Mouse (Mus musculus) adrenal gland, adult 2 months (tissue): Measurements from ENCODE around the gene Gm3642. TPM values are rescaled to one million over a fixed set of nuclear protein-coding genes. Genes with fewer than 3 reads are reported as not detected.
A peak's percentile ranks its signal among the peaks of the same experiment; 100 is the strongest.
"Not testable (repeated sequence)": the region's sequence is repeated elsewhere in the genome, so short reads cannot be mapped to it uniquely, and the experiment has no call there.

ENCODE experiments used
- DNase-seq: peaks from one replicate; pipeline ENCODE4 v3.0.0; 2021
- long read RNA-seq: library from polyadenylated mRNA; stranded (forward); transcript quantifications from one replicate; pipeline ENCODE4 v2.0.0, GENCODE M21; 2021
- polyA plus RNA-seq: library from polyadenylated mRNA; depleted of rRNA; stranded (reverse); fragments of >200 nt; gene quantifications from 2 replicates; pipeline ENCODE4 v1.2.3, GENCODE M21; 2012; rRNA removed
- total RNA-seq, 2 experiments: library from RNA; stranded (reverse); gene quantifications; 2 replicates each; pipeline ENCODE4 v1.2.3; 2021

Gene Gm3642
- total RNA-seq (not detected), polyA plus RNA-seq (not detected in 2 replicates)
- long read RNA-seq = 0 reads

DNA sequence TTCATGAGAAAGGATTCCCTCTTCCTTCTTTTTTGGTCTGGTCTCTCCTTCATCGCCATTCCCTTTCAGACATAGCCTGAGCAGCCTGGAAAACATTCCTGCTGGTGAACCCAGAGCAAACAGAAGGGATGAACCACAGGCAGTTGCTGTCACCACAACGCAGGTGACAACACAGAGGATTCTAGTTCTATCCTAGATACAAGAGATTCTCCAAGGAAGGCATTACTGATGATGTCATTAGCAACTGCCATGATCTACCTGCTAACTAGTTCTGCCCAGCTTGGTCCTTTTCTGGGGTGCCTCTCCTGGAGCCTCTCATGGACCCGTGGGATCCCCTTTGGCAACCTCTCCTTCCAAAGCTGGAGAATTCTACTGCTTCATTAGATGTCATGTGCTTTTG, at the start of gene Gm3642:
TSS of gene Gm3642 (minus strand) at position 101 of the 400 bp plus-strand sequence.
- DNase-seq = not testable (repeated sequence)

DNA sequence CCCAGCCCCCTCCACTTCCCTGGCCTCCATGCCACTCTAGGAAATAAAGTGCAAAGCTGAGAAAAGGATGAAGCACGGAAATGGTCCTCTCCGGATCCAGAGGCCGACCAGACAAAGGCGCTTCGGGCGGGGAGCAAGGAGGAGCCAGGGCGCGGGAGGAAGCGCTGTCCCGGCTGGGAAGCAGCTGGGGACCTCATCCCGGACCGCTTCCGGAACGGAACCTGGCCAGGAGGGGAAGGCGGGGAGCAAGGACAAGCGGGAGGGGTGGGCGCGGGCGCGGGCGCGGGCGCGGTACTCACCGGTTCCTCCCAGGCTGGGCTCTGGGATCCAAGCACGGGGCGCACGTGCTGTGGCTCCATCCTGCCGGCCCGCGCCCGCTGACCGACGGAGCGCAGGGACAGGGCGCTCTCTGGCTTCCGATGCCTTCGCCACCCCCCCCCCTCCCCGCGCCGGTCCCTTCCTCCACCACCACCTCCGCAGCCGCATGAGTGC, 49.5 kb upstream of the Gm3642 start, which contains the start of gene Gm3667:
TSS of gene Gm3667 (minus strand) at position 442 of the 492 bp plus-strand sequence.
- DNase-seq = peak; percentile 1

GRCm38 (mm10) chr14:6888811-6889210, 48.7 kb upstream of the Gm3642 start:
- DNase-seq = peak; percentile 7

- DNase-seq = not testable (repeated sequence)
These were observed 16.8 kb downstream of the Gm3642 start for GRCm38 (mm10) chr14:6823297-6823696.

Other genes with a start within 250 kb of the Gm3642 start
- not detected for gene Gm3629, start 249.7 kb downstream of the Gm3642 start, total RNA-seq
- gene Gm3629, start 249.7 kb downstream of the Gm3642 start, polyA plus RNA-seq = not detected in 2 replicates
- gene Gm3460, start 217.9 kb downstream of the Gm3642 start, total RNA-seq = not detected
- gene Gm3460, start 217.9 kb downstream of the Gm3642 start, polyA plus RNA-seq = not detected in 2 replicates
- not detected for gene Gm10251, start 156.1 kb downstream of the Gm3642 start, total RNA-seq
- gene Gm10251, start 156.1 kb downstream of the Gm3642 start, polyA plus RNA-seq = not detected in 2 replicates
- gene Gm8050, start 120.1 kb downstream of the Gm3642 start, total RNA-seq = not detected
- gene Gm8050, start 120.1 kb downstream of the Gm3642 start, polyA plus RNA-seq = not detected in 2 replicates
- gene Gm3636, start 98.0 kb downstream of the Gm3642 start, total RNA-seq = under 1 TPM in 1 of 2 experiments, not detected in 1; 0.52 TPM
- gene Gm3636, start 98.0 kb downstream of the Gm3642 start, polyA plus RNA-seq = not detected in 2 replicates
- gene Gm8362, start 65.9 kb downstream of the Gm3642 start, total RNA-seq = not detected
- not detected in 2 replicates for gene Gm8362, start 65.9 kb downstream of the Gm3642 start, polyA plus RNA-seq
- gene Gm3667, start 49.7 kb upstream of the Gm3642 start, total RNA-seq = not detected
- not detected in 2 replicates for gene Gm3667, start 49.7 kb upstream of the Gm3642 start, polyA plus RNA-seq
- gene Gm6356, start 133.5 kb upstream of the Gm3642 start, total RNA-seq = not detected
- not detected in 2 replicates for gene Gm6356, start 133.5 kb upstream of the Gm3642 start, polyA plus RNA-seq
- not detected for gene Gm10406, start 187.1 kb upstream of the Gm3642 start, total RNA-seq
- gene Gm10406, start 187.1 kb upstream of the Gm3642 start, polyA plus RNA-seq = not detected in 2 replicates
- not detected for gene Gm3685, start 204.7 kb upstream of the Gm3642 start, total RNA-seq
- not detected in 2 replicates for gene Gm3685, start 204.7 kb upstream of the Gm3642 start, polyA plus RNA-seq